Mouse (Mus musculus) spleen, postnatal 14 days (tissue): ENCODE data around the gene Adam1b.
A peak's percentile ranks its signal among the peaks of the same experiment; 100 is the strongest.

Experiments used
- DNase-seq, 2 experiments: peaks; one replicate each; pipeline ENCODE4 v3.0.0; 2021 to 2022; ENCODE audit warnings: low spot score in 2 of 2

Gene Adam1b

GRCm38 (mm10) chr5:121493305-121493704 is 9.9 kb downstream of the Adam1b start:
- DNase-seq: no peak

GRCm38 (mm10) chr5:121484801-121485200 is 18.4 kb downstream of the Adam1b start:
- DNase-seq: no peak

- DNase-seq: no peak
These were observed 25.6 kb downstream of the Adam1b start for GRCm38 (mm10) chr5:121477680-121478079.

- no peak for DNase-seq
These were observed 27.2 kb downstream of the Adam1b start for GRCm38 (mm10) chr5:121476040-121476439.

- no peak for DNase-seq
These were observed 28.6 kb downstream of the Adam1b start for GRCm38 (mm10) chr5:121474610-121475009.

GRCm38 (mm10) chr5:121472411-121472810 is 30.8 kb downstream of the Adam1b start:
- DNase-seq: no peak

GRCm38 (mm10) chr5:121469566-121469965 is 33.7 kb downstream of the Adam1b start:
- no peak for DNase-seq

- no peak for DNase-seq
These were observed 39.5 kb downstream of the Adam1b start for GRCm38 (mm10) chr5:121463601-121464250.

GRCm38 (mm10) chr5:121462967-121463366 is 40.3 kb downstream of the Adam1b start:
- DNase-seq: no peak

- DNase-seq: no peak
These were observed 41.1 kb downstream of the Adam1b start for GRCm38 (mm10) chr5:121462171-121462502.

- no peak for DNase-seq
These were observed 41.7 kb downstream of the Adam1b start for GRCm38 (mm10) chr5:121461339-121462170.

GRCm38 (mm10) chr5:121455510-121456265 is 47.5 kb downstream of the Adam1b start:
- no peak for DNase-seq

- no peak for DNase-seq
These were observed 48.8 kb downstream of the Adam1b start for GRCm38 (mm10) chr5:121454503-121454782.

GRCm38 (mm10) chr5:121453743-121454502 is 49.3 kb downstream of the Adam1b start:
- no peak for DNase-seq

- DNase-seq: no peak
These were observed 50.3 kb downstream of the Adam1b start for GRCm38 (mm10) chr5:121452906-121453305.

GRCm38 (mm10) chr5:121452026-121452869 is 51.0 kb downstream of the Adam1b start, which contains the start of gene Erp29:
Gene Erp29, minus strand, starts transcription at chr5:121452506.
- DNase-seq: peak; percentile 99 to 100

GRCm38 (mm10) chr5:121451644-121452025 is 51.6 kb downstream of the Adam1b start, which contains the start of gene Tmem116:
Gene Tmem116, plus strand, starts transcription at chr5:121451893.
- peak in 1 of 2 experiments; percentile 28 for DNase-seq

GRCm38 (mm10) chr5:121451203-121451602 is 52.0 kb downstream of the Adam1b start:
- DNase-seq: peak in 1 of 2 experiments; percentile 21

GRCm38 (mm10) chr5:121450476-121450875 is 52.8 kb downstream of the Adam1b start:
- DNase-seq: no peak
